Mouse (Mus musculus) cerebellum, postnatal 25 days (tissue): ENCODE measurements at regions not wholly inside any gene's neighbourhood (a gene's known extent, or its start where the extent isn't known, plus 50 kb on each side); places are given as distances from the start of the nearest gene placed in this dataset.
"Not testable (repeated sequence)": the region's sequence is repeated elsewhere in the genome, so short reads cannot be mapped to it uniquely, and the experiment has no call there.

Source experiments
- DNase-seq, 2 experiments: peaks; one replicate each; pipeline ENCODE4 v3.0.0; 2021; ENCODE audit warnings: mixed read lengths in 2 of 2

DNA sequence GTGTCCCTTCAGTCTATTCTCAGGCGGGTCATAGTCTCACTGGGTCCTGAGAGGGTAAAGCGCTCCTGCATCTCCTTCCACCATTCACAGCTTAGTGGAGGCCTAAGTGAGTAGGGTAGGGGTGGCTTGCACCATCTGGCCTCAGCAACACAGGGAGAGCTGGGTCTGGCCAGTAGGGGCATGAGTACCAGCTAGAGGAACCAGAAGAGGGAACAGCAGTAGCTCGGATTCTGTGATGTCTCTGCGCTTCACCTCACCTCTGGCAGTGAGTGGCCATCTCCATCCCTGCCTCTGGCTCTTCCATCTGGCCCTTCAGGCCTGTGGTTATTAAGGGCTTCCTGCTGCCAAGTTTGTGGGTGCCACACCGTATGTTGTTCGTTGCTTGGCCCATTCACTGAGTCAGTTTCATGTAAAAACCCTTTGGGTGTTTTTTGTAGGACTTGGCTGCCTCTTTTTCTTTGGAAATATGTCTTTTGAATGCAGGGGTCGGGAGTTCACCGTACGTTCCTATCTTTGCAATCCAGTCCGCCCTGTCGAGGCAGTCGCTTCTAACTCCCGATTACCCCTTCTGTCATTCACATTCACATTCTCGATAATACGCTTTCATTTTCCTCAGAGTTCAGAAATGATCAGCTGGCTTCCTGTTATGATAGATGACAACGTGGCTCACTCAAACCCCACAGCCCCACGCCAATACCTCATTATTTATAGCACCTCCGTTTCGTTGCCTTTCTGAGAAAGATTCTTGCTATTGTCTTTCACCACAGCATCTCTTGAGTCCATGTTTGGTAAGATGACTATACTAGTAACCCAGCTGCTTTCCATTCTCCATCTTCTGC lies 99.4 kb upstream of the Mrps10 start:
- no peak for DNase-seq

DNA sequence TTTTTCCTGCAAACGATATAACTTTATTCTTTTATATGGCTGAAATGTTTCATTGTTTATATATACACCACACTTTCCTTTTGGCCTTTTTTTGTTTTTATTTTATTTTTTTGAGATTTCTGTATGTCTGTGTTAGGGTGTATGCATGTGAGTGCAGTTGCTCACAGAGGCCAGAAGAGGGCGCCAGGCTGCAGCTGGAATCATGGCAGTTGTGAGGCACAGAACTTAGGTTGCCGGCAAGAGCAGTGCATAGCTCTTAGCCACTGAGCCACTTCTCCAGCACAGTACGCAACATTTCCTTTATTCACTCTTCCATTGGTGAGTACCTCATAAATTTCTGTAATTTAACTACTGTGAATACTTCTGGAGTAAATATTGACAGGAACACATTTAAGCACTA lies 100.8 kb upstream of the Mrps10 start:
- no peak for DNase-seq

DNA sequence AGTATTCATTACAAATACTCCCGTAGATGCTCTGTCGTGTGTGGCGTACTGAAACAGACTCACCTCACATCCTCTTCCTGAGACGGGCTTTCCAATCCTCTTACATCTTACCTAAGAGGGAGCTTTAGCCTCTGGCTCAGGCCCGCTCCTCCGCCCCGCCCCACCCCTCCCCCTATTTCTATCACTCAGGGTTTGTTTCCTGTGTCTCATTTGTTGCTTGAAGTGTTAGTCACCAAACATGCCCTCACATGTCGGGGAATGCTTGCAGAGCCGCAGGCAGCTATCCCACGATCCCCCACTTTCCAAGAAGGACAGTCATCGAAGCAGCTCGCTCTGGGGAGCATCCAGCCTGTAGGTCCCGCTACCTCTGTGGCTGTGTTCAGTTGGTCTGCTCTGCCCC lies 101.6 kb upstream of the Mrps10 start:
- DNase-seq = no peak

DNA sequence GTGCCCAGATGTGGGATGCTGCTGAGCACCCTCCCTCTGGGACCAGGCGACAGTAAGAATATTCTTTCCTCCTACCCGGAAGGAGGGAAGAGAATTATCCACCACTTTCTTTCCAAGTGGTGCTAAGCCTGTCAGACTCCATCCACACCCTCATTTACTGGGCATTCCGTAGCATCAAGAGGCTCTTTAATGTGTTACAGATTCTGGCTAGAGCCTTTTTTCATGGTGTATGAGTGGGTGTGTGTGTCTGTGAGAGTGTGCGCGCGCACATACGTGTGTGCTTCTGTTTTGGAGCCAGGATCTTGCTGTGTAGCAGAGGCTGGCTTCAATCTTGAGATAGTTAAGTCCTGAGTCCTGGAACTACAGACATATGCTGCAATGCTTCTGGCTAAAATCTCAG lies 102.4 kb upstream of the Mrps10 start:
- DNase-seq = no peak

DNA sequence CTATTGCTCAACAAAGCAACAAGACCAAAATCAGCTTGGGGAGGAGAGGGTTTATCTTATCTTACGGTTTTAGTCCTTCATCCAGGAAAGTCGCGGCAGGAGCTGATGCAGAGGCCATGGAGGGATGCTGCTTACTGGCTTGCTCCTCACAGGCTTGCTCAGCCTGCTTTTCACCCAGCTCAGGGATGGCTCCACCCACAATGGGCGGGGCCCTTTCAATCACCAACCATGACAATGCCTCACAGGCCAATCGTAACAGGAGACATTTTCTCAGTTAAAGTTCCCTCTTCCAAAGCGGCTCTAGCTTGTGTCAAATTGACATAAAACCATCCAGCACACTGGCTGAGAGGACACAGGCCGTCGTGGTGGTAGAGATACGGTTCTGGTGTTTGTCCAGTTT lies 105.7 kb upstream of the Mrps10 start:
- no peak for DNase-seq

GRCm38 (mm10) chr17:47262141-47262540 lies 106.5 kb upstream of the Mrps10 start:
- no peak for DNase-seq

GRCm38 (mm10) chr17:47260976-47261375 lies 107.7 kb upstream of the Mrps10 start:
- no peak for DNase-seq

DNA sequence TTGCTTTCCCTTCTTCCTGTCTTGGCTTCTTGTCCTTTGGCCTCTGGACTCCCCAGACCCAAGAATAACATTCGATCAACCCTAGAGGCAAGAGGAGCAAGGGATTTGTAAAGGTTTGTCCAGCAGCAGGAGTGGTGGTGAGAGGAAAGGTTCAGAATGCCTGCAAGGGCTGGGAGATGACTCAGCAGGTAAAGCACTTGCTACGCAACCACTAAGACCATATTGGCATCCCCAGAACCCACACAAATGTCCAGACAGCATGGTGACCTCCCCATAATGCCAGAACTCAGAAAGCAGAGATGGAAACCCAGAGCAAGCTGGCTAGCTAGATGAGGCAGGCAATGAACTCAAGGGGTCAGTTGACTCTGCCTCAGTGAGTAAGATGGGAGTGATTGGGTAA lies 110.4 kb upstream of the Mrps10 start:
- no peak for DNase-seq

- no peak for DNase-seq
Observed at GRCm38 (mm10) chr17:47255209-47255608, 113.5 kb upstream of the Mrps10 start.

- no peak for DNase-seq
Observed at GRCm38 (mm10) chr17:47254026-47254425, 114.7 kb upstream of the Mrps10 start.

DNA sequence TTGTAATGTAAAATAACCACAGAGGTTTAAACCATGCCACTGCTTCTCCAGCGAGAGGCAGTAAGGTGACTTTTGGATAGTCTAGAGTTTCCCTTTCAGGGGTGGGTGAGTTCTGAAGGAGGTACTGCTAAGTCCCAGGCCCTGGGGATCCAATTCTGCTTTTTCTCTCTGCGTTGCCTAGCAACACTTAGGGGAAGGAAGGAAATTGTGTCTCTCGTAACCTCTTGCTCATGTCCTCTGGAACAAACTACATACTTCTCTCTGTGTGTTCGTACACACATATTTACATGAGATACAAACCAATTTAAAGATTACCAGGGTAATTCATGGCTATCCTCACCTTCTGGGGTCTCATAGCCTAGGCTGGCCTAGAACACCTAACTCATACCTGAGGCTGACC lies 118.7 kb upstream of the Mrps10 start:
- no peak for DNase-seq

DNA sequence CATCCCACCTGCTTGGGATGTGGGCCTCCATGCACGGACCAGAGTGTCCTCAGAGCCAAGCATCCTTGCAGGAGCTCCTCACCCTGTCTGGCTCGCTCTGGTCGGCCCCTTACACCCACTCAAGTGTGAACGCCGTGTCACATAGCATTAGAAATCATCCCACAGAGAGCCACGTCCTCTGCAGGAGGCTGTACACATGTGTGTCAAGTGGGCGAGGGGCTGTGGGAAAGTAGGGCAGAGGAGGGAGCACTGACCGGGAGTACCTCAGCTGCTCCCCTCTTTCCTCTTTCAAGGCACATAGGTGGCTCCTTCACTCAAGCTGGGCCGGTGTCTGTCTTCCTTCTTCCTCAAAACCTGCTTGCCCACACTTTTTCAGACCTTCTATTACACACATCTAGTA lies 119.5 kb upstream of the Mrps10 start:
- no peak for DNase-seq

GRCm38 (mm10) chr17:47248053-47248452 lies 120.6 kb upstream of the Mrps10 start:
- no peak for DNase-seq

GRCm38 (mm10) chr17:47247516-47247915 lies 121.2 kb upstream of the Mrps10 start:
- no peak for DNase-seq

GRCm38 (mm10) chr17:47246605-47247004 lies 122.1 kb upstream of the Mrps10 start:
- DNase-seq = no peak

DNA sequence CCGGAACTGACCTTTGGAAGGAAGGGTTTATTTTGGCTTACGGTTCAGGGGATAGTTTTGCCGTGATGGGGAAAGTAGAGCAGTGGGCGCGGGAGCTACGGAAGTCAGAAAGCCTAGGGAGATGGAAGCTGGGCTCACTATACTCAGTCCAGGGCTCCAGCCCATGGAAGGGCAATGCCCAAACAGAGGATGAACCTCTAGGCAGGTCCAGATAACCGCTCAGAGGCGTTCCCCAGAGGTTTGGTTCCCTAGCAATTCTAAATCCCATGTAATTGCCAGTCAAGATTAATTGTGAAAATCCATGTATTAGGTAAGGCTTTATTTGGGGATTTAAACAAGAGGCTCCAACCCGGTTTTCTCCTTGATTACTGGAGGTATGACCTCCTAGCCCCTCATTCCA lies 123.1 kb upstream of the Mrps10 start:
- DNase-seq = no peak

GRCm38 (mm10) chr17:47239086-47239485 lies 129.6 kb upstream of the Mrps10 start:
- no peak for DNase-seq

- DNase-seq = not testable (repeated sequence)
Observed at GRCm38 (mm10) chr17:47237881-47238280, 130.8 kb upstream of the Mrps10 start.

DNA sequence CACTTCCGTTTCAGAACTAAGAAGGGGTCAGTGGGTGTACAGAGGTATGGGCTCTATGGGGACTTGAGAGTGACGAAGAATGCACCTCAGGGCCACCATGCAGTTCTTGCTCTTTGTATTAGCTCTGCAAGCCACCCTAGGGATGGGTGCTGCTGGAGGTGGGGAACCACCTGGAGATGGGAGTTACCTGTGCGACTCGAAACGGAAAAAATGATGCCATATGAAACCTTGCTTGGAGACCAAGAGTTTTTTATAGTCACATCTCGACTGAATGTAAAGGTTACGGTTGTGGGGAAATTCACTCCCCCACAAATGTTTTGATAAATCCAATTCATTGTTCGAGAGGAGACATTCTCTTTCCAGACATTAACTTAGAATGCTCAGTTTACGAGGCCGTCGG lies 134.3 kb upstream of the Mrps10 start:
- no peak for DNase-seq

DNA sequence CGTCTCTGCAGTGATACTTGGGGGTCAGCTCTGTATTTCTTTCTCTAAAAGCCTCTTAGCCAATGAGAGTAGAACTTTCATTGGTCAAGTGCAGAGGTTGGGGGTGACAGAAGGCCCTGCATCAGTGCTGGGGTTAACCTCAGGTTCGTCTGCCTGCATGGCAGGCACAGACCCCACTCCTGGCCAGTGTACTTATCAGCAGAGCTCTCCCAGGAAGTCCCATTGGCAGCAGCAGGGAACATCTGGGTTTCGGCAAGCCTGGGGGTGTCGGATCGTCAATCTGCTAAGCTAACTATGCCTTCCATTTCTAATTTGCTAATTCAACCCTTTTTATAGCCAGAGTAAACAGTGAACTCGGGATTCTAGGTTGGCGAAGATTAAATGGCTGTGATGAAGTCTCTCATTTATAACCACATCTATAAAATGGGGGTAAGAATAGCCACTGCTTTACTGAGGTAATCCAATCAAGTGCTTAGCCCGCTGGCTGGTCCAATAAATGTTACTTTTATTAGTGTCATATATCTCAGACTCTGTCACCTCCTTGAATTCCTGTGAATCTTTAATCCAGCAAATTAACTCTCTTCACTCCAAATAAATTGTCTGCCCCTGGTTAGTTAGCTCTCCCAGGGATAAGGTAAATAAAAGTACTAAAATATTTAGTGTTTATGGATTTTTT lies 135.5 kb upstream of the Mrps10 start:
- DNase-seq = no peak

DNA sequence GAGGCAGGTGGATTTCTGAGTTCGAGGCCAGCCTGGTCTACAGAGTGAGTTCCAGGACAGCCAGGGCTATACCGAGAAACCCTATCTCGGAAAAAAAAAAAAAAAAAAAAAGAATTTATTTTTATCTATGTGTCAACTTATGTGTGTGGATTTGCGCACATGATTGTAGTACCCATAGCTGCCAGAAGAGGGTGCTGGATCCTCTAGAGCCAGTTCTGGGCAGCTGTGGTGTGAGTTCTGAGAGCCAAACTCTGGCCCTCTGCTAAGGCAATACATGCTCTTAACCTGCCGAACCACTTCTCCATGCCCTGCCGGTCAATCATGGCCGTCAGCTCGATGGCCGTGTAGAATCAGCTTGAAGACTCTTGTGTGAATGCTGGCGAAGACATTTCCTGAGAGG lies 138.0 kb upstream of the Mrps10 start:
- DNase-seq = no peak

GRCm38 (mm10) chr17:47226391-47226790 lies 142.3 kb upstream of the Mrps10 start:
- DNase-seq = no peak

DNA sequence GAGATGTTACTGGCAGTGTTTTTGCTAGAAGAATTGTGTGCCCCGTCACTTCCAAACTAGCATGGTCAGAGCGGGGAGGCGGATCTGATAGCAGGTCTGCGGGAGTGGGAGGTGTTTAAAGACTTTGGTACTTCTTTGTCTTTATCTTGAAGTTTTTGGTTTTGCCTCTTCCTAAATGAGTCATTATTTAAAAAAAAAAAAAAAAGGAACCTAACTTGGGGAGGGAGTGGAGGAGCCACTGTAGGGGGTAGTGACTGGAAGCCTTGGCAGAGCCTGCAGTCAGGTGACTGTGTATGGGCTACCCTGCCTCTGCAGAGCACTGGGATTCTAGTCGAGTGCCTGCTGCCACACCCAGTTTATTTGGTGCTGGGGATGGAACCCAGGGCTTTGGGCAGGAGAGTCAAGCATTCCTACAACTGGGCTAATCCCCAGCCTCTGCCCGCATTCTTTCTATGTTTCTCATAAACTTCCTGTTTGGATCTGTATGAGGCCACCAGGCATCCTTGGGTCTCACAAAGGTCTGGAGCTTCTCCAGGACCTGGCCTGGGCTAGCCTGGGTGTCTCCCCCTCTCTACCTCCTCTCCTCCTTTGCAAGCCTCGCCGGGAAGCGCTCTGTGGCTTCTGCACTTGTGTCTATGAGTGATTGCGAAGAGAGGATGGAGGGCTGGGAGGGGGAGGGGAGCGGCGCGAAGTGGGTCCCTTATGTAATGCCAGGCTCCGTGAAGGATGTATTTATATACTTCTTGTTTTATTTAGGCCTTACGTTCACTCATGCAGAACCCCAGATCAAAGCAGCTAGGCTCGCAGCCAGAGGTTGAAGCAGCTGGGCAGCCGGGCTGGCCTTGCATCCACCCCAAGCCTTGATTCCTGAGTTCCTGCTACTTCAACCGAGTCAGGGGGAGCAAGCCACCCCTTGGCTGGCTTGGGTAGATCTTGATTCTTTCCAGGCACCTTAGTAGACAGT lies 143.1 kb upstream of the Mrps10 start:
- DNase-seq = no peak
